Mouse (Mus musculus) lung, postnatal 14 days (tissue): ENCODE data around the gene Il6.
"Not testable (repeated sequence)": the region's sequence is repeated elsewhere in the genome, so short reads cannot be mapped to it uniquely, and the experiment has no call there.

Source experiments
- DNase-seq: peaks from one replicate; pipeline ENCODE4 v3.0.0; 2021

The Il6 gene

DNA sequence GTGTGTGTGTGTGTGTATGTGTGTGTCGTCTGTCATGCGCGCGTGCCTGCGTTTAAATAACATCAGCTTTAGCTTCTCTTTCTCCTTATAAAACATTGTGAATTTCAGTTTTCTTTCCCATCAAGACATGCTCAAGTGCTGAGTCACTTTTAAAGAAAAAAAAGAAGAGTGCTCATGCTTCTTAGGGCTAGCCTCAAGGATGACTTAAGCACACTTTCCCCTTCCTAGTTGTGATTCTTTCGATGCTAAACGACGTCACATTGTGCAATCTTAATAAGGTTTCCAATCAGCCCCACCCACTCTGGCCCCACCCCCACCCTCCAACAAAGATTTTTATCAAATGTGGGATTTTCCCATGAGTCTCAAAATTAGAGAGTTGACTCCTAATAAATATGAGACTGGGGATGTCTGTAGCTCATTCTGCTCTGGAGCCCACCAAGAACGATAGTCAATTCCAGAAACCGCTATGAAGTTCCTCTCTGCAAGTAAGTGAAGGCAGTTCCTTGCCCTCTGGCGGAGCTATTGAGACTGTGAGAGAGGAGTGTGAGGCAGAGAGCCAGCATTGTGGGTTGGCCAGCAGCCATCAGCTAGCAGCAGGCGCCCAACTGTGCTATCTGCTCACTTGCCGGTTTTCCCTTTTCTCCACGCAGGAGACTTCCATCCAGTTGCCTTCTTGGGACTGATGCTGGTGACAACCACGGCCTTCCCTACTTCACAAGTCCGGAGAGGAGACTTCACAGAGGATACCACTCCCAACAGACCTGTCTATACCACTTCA, at the start of gene Il6:
TSS of gene Il6 (plus strand) at position 389 of the 778 bp plus-strand sequence.
- DNase-seq, result peak; percentile 88

DNA sequence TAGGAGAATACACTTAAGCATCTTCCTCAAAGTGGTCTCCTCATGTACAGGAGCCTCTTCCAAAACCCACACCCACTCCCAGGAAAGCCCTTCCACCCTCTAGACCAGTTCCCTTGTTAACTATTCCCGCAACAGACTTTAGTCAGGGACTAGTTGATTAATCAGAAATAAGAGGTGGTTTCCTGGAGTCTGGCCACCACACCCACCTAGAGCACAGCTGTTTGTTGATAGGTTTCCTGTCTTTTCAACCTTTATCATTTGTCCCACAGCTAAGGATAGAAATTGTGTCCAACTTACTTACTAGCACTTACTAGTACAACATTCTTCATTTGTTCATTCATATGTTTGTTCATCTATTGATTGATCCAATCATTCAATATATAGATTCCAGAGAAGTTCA, 49.4 kb upstream of the Il6 start:
- no peak for DNase-seq

DNA sequence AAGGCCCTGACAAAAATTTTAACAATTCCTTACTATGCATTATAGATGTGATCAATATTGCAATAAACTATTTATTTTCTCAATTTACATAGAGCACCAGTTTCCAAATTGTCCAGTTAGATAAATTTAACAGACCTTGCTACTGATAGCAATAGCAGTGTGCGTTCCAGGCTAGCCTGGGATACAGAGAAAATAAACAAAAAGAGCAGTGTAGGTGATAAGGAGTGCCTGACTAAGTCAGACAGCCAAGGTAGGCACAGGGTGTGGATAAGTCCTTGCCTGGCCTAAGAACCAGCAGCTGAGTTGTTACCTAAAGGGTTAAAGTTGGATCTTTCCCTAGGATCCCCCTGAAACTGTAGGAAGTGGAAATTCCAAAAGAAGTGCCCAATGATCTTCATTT, 42.7 kb upstream of the Il6 start:
- DNase-seq, result no peak

DNA sequence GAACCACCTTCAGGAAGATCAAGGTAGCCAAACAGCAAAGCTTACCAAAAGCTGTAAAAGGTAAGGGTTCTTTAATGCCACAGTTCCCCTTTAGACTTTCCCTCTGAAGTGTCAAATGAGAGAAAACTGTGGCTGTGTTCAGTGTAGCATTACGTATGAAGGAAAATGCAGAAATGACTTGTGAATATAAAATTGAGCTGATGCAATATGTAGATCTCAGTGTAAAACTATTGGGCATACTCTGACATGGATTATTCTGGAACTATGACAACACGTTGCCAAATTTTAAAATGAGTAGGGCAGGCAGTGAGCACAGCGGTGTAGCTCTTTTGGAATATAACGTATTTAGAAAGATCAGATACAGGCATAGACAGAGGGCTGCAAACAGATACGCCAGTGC, 40.1 kb upstream of the Il6 start:
- DNase-seq, result no peak

DNA sequence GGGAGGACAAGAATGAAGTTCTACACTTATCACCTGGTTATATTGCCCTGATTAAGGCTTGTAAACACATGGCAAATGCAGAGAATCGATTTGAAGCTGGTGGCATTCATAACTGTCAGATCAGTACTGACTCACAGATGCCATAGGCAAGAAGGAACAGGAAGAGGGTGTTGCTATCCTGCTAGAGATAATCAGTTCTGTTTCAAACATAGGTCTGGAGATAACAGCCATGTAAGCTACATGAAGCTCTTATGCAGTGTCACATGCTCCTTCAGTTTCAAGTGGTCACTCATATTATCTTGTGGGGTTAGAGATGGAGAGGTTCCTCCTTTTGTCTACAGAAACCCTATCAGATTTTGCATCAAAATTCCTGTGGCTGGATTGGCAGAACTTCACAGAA, 39.4 kb upstream of the Il6 start:
- DNase-seq, result no peak

DNA sequence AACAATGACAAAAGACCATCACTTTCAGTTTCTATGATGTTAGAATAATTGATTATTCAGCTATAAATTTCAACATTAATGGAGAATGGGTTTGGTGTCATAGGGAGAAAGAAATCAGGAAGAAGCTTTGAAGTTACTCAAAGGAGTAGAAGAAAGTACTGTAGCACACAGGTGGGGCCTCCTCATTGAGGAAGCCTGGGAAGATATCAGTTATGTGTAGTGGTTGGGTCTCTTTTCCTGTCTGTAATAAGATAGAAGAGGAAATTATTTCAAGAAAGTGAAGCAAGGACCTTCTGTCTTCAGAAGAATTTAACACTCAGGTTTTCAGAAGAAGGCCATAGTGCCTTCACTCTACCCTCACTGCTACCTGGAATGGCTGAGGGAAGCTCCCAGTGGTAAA, 38.8 kb upstream of the Il6 start:
- no peak for DNase-seq

DNA sequence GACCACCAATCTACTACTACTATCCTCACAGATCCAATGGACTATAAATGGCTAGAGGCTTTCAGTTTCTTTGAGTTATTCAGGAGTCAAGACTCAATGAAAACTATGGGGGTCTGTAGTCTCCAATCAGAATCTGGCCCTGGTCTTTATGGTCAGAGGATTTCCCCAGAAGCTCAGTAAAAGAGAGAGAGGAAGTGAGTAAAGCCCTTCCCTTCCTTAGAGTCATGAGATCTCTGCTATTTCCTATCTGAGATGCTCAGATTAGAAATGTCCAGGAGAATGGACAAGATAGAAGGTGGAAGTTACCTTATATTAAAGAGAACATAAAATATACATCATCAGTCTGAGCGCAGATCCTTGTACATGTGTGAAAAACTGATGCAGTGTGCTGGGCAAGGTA, 19.3 kb upstream of the Il6 start:
- no peak for DNase-seq

DNA sequence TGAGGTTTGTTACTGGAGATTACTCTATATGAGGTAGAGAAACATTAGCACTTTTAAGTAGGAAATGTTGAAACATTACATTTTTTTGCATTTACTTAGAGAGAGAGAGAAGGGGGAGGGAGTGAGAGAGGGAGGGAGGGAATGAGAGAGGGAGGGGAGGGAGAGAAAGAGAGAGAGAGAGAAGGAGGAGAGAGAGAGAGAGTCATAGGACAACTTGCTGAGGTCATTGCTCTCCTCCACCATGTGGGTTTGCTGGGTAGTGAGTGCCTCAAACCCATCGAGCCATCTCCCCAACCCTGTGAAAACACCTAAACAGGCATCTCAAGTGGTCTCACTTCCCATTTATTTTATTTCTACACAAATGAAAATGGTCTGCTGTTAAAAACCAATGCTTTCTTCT, 18.6 kb upstream of the Il6 start:
- no peak for DNase-seq

DNA sequence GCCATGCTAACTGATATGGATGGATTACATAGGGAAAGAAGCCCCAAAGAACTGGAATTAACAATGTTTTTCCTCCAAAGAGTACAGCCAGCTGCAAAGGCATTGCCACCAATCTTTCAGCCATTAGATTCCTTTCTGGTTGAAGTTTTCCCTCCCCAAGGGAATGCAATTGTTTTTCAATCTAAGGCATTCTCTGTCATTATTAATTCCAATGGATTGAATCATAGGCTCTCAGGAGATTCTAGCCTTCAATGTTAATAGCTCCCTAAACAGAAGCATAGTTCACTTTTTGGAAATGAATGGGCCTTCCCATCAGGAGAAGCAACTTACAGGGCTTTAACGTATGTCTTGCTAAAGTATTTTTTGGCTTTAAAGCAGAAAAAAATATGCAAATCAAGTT, 15.6 kb upstream of the Il6 start:
- DNase-seq, result no peak

DNA sequence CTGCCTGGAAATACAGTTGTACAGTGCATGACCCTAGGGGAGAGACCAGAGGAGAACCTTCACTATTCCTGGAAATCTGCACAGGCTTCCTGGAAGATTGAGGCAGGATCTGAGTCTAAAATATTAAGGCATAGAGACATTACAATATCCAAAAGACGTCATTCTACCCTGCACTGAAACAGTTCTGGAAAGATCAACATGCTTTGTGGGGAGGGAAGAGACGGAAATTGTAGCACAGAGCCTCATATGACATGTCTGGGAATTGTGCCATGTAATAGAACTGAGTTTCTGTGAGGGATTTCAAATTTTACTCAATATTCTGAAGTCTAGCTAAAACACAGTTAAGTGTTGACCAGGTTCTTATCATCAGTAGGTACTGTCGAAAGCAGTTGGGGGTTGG, 12.0 kb upstream of the Il6 start:
- DNase-seq, result no peak

DNA sequence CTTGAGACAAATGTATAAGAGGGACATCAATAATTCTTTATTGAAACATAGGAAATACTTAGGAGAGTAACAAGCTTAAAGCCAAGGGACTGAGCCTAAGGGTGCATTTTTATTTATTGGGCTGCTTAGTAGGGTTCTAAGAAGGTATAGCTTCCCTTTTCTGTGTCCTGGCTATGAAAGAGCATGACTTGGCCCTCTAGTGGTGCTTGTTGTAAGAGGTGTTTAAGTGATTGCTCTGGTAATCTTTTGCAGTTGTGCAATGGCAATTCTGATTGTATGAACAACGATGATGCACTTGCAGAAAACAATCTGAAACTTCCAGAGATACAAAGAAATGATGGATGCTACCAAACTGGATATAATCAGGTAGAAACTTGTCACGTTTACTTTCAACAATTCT, 1.7 kb downstream of the Il6 start:
- peak; percentile 30 for DNase-seq

DNA sequence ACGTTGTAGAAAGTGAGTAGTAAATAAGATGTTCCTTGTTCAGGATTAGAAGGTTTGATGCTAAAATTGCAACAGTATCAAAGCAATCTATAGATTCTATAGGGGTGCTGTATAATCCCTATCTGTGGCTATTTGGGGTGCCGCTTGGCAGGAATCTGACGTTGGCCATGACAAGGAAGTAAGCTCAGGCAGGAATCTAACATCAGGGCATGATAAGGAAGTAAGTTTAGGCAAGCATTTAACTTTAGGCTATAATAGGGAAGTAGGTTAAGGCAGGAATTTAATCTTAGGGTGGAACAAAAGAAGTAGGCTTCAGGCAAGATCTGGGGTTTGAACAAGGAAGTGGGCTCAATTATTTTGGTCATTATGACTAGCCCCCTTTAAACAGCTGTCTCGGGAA, 22.9 kb downstream of the Il6 start:
- not testable (repeated sequence) for DNase-seq

DNA sequence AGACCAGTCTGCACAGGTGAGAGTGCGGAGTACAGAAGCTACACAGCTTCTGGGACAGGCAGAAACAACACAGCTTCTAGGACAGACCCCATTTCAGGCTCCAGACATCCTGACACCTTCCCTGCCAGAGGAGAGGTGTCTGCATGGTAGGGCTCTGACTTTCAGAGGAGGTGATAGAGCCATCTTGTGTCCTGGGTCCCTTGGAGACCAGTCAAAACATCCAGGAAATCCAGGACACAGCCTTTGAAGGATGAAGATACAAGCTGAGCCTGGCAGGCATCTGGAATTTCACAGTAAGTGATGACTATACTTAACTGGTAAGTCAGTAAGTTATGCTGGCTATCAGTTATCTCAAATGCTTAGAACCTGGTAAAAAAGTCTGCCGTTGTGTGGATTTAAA, 24.2 kb downstream of the Il6 start:
- DNase-seq, result not testable (repeated sequence)

DNA sequence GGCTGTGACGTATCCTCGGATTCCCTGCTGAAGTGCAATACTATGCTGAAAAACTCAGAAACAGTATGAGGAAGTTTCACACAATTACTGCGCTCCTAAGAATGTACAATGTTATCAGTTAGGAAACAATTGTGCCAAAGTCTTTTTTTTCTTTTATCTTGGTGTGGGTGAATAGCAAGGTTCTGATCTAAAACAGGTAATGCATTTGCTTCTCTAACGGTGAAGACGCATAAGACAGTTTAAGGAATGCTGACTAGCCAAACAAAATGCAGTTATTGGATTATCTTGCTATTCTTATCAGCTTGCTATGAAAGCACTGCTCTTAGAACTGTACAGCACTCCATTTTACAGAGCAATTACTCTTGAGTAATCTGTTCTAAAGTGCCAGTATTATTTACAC, 26.4 kb downstream of the Il6 start:
- DNase-seq, result not testable (repeated sequence)

DNA sequence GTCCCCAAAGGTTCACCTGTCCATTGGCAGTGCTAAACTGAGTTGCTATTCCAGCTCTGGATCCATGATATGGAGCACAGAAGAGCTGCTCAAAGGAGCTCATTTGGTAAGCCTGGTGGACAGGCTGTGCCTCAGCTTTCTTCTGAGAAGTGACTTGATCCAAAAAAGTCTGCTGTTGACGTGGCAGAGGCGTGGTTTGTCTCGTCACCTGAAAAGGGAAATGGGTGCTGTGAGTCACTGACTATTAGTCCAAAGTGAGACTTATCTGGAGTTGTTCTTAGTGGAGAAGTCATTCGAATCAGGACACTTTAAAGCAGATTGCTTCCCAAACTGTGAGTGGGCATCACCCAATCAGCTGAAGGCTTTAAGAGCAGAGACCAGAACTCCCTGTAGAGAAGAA, 26.9 kb downstream of the Il6 start:
- DNase-seq, result not testable (repeated sequence)

DNA sequence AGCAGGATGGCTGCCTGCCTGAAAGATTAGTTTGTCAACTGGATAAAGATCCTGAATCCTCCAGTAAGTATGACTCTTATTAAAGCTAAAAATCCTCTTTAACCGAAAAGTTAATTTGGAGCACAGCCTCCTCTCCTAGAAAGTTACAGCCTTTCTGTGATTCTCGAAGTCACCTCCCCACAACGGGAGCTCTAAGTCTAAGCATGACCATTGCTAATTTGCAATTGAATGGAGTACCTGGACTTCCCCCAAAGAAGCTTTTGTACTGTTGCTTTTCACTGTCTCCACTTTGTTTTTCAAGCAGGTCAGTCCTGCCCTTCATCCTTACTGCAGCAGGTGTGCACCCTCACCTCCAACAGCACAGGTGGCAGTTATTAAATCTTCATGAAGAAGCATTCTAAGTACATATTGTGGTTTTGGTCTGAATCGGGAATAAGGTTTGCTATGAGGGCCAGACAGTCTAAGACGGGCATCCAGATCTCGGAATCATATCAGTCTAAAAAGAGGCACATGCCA, 45.4 kb downstream of the Il6 start:
- no peak for DNase-seq

DNA sequence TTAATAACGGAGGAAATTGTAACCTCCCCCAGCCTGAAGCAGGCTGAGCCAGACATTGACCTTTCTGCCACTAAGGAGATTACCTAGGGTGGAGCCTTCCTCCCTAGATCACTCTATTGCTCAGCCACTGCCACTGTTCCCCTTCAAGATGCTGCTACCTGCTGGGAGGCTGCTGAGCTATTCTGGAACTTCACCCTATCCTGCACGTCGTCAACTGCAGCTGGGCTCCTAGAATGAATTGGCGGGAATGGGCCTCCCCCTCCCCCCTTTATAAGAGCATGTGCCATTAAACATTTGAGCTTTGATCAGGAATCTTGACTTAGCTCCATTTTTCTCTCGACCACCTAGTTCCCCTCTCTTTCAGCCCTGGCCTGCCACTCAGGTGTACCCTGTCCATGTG, 46.7 kb downstream of the Il6 start:
- DNase-seq, result not testable (repeated sequence)

DNA sequence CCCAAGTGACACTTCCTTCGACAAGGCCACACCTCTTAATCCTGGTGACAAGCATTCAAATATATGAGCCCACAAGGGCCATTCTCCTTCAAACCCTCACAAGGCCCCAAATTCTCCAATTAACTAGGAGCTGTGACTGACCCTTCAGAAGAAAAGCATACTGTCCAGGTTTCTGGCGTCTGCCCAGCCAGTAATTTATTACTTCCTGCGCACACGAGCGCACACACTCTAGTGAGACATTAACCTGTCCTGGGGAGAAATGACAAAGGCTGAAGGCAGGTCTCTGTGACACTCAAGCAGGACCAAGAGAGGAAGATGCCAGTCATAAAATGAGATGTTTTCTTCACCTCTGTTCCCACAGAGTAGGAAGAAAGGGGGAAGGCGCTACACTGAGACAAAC, 54.8 kb downstream of the Il6 start:
- no peak for DNase-seq
